In the genomic region with DNA sequence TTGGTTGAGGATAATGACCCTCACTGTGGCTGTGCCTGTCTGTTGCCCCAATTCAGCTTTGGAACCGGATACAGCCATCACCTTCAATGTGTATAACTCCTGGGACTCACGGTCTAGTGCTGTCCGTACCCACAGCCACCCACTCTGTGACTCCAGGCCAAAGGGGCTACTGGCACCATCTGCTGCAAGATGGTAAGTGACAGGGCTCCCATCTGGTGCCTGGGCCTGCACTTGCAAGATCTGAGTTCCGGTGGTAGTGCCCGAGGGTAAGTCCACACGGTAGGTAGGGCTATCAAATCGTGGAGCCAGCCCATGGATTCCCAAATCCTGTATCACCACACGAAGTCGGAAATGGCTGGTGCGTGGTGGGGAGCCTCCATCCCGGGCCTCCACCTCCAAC, we compare ENCODE assay signal across 14 mouse cellular contexts.
DNase-seq lines count a peak whose midpoint lies in the region.
"Had no signal": no experiment of that assay in that cellular context is flagged by ENCODE, and none has a peak within 500 bp of the region (broad histone marks: within the 10 kb centered on the region; RNA-seq: fewer than 3 reads in every experiment).

No protein-coding gene starts in this region.

- DNase-seq in cerebellum, postnatal 10 days = peak; percentile 52 to 73
- DNase-seq in cerebellum, postnatal 4 days (ENCODE audit: low spot score in 2 of 2) = no peak
- peak; percentile 47 to 54 for DNase-seq in cerebellum, postnatal 14 days
- no peak for DNase-seq in cerebellum, adult 11-12 months
- DNase-seq: adrenal gland, adult 2 months; adrenal gland, adult 8-10 months; adrenal gland, postnatal 10 days; adrenal gland, postnatal 14 days; adrenal gland, postnatal 25 days; adrenal gland, postnatal 36 days; B cell, adult 2 months; cerebellum, adult 11 months; cerebellum, adult 18-20 months; cerebellum, adult 2 months had no signal

Comparison
In these comparisons a context has a peak if more than half of its experiments do, and no peak if none do; other contexts are left out.
1. DNase-seq: peak in cerebellum, postnatal 10 days (2 of 2) and cerebellum, postnatal 14 days (2 of 2); none in cerebellum, postnatal 4 days (0 of 2) and cerebellum, adult 11-12 months (single experiment).